Mouse (Mus musculus) urinary bladder, postnatal 36 days (tissue): ENCODE data around the gene Gmeb1.
"Not testable (repeated sequence)": the region's sequence is repeated elsewhere in the genome, so short reads cannot be mapped to it uniquely, and the experiment has no call there.

ENCODE experiments used
- DNase-seq, 2 experiments: peaks; one replicate each; pipeline ENCODE4 v3.0.0; 2022; ENCODE audit warnings: low spot score in 2 of 2, mixed read lengths in 1 of 2

The Gmeb1 gene

DNA sequence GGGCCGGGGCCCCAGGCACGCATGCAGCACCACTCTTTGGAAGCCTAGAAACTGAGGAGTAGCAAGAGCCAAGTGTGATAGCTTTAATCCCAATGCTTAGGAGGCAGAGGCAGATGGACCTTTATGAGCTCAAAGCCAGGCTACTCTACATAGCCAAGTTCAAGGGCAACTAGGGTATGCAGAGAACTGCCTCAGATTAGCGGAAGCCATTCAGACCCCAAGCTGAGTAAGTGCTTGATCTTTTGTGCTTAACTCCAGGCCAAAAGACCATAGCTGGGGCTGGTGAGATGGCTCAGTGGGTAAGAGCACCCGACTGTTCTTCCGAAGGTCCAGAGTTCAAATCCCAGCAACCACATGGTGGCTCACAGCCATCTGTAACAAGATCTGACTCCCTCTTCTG is 39.4 kb downstream of the Gmeb1 start:
- DNase-seq = not testable (repeated sequence)

DNA sequence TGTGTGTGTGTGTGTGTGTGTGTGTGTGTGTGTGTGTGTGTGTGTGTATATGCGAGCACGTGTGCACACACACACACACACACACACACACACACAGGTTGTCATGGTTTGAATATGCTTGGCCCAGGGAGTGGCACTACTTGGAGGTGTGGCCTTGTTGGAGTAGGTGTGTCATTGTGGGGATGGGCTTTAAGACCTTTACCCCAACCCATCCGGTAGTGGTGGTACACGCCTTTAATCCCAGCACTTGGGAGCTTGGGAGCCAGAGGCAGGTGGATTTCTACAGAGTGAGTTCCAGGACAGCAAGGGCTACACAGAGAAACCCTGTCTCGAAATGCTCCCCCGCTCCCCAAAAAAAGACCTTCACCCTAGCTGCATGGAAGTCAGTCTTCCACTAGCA is 43.0 kb downstream of the Gmeb1 start:
- not testable (repeated sequence) for DNase-seq

DNA sequence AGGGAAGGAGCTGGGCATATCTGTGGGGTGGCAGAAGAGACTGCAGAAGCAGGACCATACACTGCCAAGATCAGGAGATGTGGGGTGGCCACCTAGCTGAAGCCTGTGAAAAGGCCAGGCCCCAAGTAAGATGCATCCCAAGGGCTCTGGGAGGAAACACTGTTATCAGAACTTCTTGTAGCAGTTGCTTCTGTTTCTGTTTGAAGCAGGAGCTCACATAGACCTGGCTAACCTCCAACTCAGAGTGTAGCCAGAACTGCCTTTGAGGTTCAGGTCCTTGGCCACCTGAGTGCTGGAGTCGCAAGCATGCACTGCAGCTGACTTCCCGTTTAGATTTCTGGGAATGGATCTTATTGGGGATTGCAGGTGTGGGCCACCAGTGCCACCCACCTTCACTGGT is 43.6 kb downstream of the Gmeb1 start:
- DNase-seq = no peak

DNA sequence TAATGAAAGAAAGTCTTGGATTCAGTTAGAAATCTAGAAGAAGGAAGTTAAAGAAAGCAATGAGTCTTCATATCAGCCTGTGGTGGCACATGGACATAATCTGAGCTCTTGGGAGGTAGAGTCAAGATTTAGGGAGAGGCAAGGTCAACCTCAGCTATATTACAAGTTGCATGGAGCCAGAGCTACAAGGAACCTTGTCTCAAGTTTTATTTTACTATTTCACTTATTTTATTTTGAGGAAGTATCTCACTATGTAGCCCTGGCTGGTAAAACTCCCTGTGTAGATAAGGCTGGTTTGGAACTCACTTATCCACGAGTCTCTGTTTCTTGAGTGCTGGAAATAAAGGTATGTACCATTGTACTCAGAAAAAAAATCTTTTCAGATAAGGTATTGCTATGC is 44.8 kb downstream of the Gmeb1 start:
- DNase-seq = no peak

DNA sequence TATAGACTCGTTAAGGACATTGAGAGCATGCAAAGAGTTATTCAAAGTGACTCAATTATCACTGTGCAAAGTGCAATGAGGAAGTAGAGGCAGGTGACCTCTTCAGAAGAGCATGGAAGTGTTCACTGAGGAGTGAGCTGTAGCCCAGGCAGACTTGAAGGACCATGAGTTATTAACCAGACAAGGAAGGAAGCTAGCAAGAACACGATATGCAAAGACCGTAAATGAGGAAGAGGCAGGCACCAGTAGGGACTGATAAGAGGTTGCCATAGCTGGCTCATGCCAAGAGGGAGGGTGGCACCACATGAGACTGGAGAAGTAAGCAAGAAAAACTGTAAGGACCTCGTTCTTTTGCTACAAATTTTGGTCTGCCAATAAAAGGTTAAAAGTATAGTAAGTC is 46.6 kb downstream of the Gmeb1 start:
- no peak for DNase-seq

DNA sequence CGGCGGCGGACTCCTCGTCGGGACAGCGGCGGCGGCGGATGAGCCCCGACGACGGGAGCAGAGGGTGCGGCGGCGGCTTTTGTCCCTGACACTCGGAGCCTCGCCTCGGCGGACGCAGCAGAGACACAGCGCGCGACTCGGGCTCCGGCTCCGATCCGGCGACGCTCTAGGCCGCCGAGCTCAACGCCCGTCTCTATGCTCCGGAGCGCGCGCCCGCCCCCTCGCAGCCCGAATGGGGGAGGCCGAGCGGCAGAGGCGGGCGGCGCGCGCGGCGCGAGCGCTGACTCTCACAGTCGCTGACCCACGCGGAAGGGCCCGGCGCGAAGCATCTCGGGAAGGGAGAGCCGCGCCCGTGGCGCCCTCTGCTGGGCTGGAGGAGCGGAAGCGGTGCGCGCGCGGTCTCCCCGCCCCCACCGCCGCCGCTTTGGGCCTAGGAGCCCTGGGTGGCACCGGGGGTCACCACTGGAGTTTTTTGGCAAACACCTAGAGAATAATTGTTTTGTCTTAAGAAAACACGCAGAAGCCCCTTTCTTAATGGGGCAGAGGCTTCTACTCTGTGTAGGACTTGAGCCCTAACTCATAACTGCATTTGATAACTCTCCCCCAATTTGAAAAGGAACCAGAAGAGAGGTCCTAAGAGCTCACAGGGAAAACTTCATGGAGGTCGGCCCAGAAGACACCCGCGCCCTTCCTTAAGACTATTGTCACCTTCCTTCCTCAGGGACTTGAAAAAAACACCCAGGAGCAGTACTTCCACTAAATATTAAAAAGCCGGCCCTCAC is 49.3 kb downstream of the Gmeb1 start, which contains the start of gene Ythdf2:
Ythdf2 (minus strand) TSS at position 351 of the 782 bp plus-strand sequence.
- peak; percentile 94 to 96 for DNase-seq

DNA sequence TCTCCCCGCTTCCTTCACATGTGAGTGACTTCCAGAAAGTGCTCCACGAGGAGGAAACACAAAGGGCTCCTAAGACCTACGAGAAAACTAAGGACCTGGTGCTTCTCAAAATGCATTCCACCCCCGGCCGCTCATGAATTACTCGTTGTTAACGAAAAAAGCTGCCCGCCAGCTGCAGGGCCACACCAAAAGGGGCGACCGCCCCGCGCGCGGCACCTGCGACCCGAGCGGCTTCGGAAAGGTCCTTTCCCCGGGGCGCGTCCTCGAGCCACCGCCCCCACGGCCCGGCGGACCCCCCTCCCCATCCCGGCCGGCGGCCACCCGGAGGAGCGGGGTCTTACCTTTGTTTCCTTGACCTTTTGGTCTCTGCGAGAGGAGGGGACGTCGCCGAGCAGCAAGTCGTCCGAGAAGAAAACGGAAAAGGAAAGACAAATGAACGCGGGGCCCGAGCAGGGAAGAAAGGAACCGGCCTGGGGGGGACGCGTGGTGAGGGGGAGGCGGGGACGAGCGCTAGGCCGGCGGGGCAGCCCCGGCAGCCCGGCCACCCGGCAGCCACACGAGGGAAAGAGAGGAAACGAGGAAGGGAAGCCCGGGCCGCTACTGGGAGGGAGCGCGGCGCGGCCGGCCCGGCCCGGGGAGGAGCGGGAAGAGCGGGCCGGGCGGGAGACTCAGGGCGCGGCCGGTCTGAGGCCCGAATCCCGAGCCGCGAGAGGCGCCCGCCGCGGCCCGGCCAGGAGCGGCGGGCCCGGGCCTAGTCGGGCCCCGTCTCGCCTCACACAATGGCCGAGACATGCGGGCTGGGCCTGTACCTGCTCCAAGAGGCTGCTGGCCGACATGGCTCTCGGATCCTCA is 50.1 kb downstream of the Gmeb1 start:
- DNase-seq = peak; percentile 15 to 18

DNA sequence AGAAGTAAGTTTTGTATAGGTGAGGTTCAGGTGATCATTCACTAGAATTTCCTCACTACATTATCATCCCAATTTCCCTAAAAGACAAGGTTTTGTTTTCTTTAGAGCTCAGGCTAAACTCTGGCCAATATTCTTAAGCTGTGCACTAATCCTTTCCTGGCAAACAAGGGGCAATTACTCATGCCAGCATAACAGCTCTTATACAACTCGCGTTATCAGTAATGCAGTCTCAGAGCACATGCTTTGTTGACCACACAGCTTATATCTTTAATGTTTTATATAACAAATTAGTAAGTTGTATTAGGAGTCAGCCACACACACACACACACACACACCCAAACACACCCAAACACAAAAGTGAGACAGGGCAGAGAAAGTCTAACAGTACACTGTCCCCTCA is 51.1 kb downstream of the Gmeb1 start:
- no peak for DNase-seq

DNA sequence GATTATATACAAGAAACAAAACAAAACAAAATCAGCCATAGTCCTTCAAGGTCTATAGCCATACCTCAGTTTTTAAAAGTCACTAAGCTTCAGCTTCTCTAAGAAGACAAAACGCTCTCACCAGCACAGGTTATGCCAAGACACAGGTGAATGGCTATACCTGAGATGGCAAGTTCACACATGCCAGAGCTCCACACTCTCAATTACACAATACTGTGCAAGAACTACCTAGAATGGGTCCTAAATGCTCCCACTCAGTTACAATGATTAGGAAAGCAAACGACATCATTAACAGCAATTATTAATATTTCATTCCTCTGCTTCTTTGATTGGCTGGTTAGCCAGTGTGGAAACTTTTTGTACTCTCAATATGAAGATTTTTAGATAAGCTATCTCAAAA is 52.1 kb downstream of the Gmeb1 start:
- no peak for DNase-seq

DNA sequence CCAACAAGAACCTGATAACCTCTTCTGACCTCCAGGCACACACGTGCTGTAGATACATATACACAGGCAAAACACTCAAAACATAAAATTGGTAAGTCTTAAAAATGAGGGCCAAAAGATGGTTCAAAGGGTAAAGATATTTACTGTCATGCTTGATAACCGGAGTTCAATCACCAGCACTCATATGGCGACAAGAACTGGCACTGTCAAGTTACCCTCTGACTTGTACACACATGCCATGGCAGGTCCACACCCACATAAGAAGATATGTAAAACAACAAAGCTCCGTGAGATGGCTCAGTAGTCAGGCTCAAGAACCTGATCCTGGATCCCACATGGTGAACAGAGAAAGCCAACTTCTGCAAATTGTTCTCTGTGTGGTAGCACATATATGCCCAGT is 54.1 kb downstream of the Gmeb1 start:
- DNase-seq = no peak

DNA sequence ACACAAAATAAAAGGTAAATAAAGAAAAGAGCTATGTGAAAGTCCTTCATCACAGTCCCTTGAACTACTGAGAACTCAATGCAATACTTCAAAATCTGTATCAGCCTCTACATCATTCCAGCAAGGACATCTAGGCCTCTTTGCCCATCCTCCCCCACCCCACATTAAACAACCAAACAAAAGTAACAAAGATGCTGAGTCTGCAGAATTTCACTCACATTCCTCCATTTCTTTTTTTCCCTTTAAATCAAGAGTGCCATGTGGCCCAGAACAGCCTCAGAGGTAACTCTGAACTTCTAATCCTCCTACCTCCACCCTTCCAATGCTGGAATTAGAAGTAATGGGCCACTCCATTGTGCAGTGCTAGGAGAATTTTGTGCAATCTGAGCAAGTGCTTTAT is 62.6 kb downstream of the Gmeb1 start:
- DNase-seq = no peak

DNA sequence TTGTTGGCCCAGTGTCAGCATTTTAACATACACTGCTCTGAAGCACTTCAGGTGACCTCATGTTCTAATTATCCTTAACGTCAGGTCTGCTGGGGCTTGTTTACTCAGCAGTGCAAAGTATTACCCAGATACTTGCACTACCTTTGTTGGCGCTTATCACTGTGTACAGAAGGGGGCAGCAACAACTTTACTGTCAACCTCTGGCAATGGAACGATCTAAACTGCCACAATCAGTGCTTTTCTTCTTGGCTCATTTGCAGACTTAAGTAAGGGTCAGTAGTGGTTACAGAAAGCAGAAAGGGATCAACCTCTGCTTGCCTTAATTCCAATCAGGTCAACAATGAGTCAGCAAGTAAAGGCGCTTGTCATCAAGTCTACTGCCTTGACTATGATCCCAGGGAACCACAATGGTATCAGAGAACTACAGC is 63.1 kb downstream of the Gmeb1 start:
- DNase-seq = peak; percentile 23 to 33

DNA sequence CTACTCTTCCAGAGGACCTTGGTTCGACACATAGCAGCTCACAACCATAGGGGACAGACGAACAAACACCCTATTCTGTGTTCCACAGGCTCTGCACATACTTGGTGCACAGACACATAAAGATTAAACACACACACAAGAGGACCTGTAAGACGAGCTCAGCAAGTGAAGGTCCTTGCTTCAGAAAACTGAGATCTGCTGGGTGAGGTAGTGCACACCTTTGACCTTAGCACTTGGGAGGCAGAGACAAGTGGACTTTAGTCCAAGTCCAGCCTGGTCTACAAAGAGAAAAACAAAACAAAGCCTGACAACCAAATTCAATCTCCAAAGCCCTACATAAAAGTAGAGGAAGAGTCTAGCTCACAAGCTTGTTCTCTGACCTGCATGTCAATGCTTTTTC is 66.4 kb downstream of the Gmeb1 start:
- no peak for DNase-seq

DNA sequence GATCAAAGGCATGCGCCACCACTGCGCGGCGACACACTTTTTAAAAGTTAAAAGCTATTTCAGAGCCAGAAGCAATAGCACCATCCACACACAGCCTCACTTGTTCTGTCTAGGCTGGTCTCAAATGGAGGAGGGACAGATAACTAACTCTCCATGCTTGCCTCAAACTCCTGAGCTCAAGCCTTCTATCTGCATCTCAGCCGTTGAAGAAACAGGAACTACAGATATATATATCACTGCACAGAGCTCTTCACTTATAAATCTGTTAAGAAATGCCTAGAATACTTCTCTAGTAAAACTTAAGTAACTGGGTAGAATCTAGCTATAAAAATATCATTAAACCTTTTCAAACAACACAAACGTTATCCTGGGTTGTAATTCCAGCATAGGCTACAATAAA is 67.0 kb downstream of the Gmeb1 start:
- no peak for DNase-seq

DNA sequence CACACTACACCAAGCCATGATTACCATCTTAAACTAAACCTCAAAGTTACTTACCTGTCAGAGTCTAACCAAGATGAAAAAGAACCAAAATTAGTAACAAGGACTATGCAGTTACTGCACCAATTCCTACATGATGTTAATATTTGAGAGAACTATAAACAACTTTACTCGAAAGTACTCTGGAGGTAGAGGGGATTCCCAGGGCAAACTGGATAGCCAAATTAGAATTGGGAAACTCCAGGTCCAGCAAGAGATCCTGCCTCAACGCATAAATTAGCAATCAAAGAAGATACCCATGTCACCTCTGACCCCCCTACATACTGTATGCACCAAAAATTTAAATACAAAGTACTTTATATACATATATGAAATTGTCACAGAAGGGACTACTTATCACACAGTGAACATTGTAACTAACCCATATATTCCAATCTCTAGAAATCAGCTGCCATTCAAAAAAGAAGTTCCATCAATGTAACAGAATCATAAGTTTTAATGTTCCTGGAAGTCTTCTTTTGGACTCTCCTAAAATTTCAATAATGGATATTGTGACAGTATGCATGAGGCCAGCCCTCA is 73.5 kb downstream of the Gmeb1 start:
- DNase-seq = no peak

DNA sequence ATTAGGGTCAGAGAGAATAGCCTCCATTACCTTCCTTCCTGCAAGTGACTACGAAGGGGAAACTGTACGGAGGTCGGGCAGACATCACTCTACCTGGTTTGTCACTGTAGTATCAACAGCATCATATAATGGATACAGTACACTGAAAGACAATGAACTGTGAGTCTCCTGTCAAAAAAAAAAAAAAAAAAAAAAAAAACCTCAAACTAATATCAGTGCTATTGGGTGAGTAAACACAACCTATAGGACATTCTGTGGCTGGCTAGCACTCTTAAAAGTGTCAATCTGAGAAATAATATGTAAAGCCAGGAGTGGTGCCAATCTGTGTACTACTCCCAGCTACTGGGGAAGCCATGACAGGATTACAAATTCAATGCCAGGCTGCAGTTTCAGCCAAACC is 78.2 kb downstream of the Gmeb1 start:
- DNase-seq = no peak

DNA sequence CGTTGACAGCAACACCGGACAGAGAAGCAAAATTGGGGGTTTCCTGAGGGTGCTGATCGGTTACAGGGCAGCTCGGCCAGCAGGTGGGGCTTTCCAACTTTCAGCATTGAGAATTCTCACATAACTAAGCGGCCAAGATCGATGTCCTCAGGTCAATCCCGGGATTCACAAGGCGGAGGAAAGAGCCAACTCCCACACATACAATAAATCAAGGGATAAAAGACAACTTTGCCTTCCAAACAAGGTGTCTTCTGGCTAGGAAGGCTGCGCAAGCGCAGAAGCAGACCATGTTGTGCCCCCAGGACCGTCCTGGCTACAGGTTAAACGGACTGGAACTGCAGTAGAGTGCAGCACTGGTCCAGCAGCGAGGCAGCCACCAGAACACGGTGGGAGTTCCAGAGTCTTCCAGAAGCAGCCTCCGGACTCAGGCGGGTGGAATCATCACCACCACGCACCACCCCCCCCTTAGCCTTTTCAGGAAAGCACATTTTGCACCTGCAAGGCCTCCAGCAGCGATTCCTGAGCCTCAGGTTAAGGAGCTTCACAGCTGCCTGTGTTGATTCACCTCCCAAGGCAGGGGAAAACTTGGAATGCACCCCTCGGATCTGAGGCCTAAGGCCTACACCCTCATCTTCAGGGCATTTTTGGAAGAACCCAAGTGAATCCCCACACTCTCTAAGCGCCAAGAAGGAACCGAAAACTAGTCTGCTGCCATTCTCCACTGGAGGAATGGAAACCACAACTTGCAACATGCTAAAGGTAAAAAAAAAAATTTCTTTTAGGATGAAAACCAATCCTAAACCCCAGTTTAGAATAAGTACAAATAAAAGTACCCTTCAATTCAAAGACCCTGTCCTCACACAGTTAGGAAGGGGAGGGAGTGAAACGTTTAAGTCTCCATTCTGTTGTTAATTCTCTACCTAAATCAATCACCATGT is 79.4 kb downstream of the Gmeb1 start:
- no peak for DNase-seq

DNA sequence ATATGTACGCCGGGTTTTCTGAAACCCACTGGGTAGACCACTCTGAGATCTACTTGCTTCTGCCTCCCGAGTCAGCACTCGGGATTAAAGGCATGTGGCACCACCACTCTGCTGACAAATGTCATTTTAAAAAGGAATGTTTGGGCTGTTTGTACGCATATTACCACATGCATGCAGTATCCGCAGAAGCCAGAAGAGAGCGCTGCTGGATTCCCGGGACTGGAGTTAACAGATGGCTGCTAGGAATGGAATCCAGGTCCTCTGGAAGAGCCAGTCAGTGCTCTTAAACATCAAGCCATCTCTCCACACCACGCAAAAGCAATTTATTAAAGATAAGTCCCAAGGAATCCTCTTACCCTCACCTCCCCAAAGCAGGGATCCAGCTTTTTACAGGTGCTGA is 80.7 kb downstream of the Gmeb1 start:
- DNase-seq = no peak

DNA sequence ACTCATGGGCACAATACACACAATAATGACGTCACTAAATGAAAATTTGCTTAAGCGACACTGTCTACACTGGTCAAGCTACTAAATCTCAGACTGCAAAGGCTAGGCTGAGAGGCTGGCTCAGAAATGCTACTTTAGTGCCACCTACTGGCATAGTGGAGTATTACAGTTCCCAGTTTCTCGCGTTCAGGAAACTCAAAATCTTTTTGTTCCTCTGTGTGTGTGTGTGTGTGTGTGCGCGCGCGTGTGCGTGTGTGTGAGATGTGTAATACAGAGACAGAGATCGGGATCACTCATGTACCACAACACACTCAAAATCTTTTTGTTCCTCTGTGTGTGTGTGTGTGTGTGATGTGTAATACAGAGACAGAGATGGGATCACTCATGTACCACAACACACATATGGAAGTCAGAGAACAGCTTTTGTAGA is 82.8 kb downstream of the Gmeb1 start:
- peak; percentile 38 to 46 for DNase-seq

DNA sequence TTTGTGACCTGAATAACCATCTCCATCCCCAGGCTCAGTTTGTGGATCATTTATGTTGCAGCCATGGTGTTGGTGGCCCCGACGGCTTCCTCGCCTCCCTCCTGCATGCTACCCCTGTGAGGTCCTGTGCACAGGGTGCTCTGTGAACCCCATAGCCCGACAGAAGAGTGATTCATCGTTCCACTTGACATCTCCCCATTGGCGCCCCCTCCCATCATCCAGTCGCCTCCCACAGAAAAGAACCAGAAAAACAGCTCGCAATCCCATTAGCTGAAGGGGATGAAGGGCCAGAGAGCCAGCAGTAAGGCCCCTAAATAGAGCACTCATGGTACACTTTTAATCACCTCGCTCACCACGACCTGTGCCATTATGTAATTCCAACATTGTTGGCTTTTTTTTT is 84.9 kb downstream of the Gmeb1 start:
- no peak for DNase-seq
